Mouse (Mus musculus): ENCODE measurements around the gene Calml3. TPM values are rescaled to one million over a fixed set of nuclear protein-coding genes. Genes with fewer than 3 reads are reported as not detected.
"Not testable (repeated sequence)": the region's sequence is repeated elsewhere in the genome, so short reads cannot be mapped to it uniquely, and the experiment has no call there.

The Calml3 gene
- not detected in 2 replicates for polyA plus RNA-seq (2016; fragmentation: Nextera tagmentation; extraction: Ambion mirVana)

GRCm38 (mm10) chr13:3804186-3804585, at the start of gene Calml3:
Calml3 (minus strand) TSS chr13:3804316.
- 94% methylated on average over 13 of the region's 13 CpGs for whole genome bisulfite sequencing
- no peak for DNase-seq (ENCODE audit: extremely low spot score, low spot score)
- H3K27me3 ChIP-seq (ENCODE audit: poor library complexity, severe bottlenecking): no peaks in the 10 kb centered on the region

GRCm38 (mm10) chr13:3850330-3850729, 46.2 kb upstream of the Calml3 start:
- WGBS: 68% methylated on average over 1 of the region's 1 CpGs
- Histone ChIP-seq H3K4me3 (no peak overlapping the region), H3K4me1 (no peaks in the 10 kb centered on the region), H3K9me3 (no peaks in the 10 kb centered on the region), H3K27me3 (ENCODE audit: poor library complexity, severe bottlenecking) (no peaks in the 10 kb centered on the region), H3K36me3 (replicated peaks) (no peaks in the 10 kb centered on the region), H3K27ac (no peak overlapping the region)
- DNase-seq (ENCODE audit: extremely low spot score, low spot score): no peak

More at GRCm38 (mm10) chr13:3804186-3804585, at the start of gene Calml3:
- Histone ChIP-seq H3K4me1 (no peaks in the 10 kb centered on the region), H3K27ac (no peak within 1 kb of the TSS), H3K9me3 (no peaks in the 10 kb centered on the region), H3K4me3 (no peak within 1 kb of the TSS), H3K36me3 (replicated peaks) (no peaks in the 10 kb centered on the region)

- H3K27me3 ChIP-seq (ENCODE audit: poor library complexity, severe bottlenecking); H3K9me3 ChIP-seq; DNase-seq (ENCODE audit: extremely low spot score, low spot score); H3K36me3 ChIP-seq (replicated peaks); H3K4me3 ChIP-seq; H3K27ac ChIP-seq; H3K4me1 ChIP-seq: not testable (repeated sequence)
Measured at GRCm38 (mm10) chr13:3840662-3841061, 36.5 kb upstream of the Calml3 start.

GRCm38 (mm10) chr13:3837312-3837807, 33.2 kb upstream of the Calml3 start, which contains the start of gene Calm4:
Calm4 (plus strand) TSS chr13:3837757.
- not testable (repeated sequence) for H3K27ac ChIP-seq; DNase-seq (ENCODE audit: extremely low spot score, low spot score); H3K27me3 ChIP-seq (ENCODE audit: poor library complexity, severe bottlenecking); H3K4me1 ChIP-seq; H3K4me3 ChIP-seq; H3K9me3 ChIP-seq; H3K36me3 ChIP-seq (replicated peaks)

- DNase-seq (ENCODE audit: extremely low spot score, low spot score); H3K9me3 ChIP-seq; H3K27me3 ChIP-seq (ENCODE audit: poor library complexity, severe bottlenecking): not testable (repeated sequence)
Measured at GRCm38 (mm10) chr13:3833644-3834043, 29.5 kb upstream of the Calml3 start.

GRCm38 (mm10) chr13:3832450-3832849, 28.3 kb upstream of the Calml3 start:
- Histone ChIP-seq H3K36me3 (replicated peaks) (no peaks in the 10 kb centered on the region), H3K4me1 (no peaks in the 10 kb centered on the region), H3K27me3 (ENCODE audit: poor library complexity, severe bottlenecking) (no peaks in the 10 kb centered on the region), H3K4me3 (no peak overlapping the region), H3K27ac (no peak overlapping the region), H3K9me3 (no peaks in the 10 kb centered on the region)
- WGBS: 88% methylated on average over 2 of the region's 2 CpGs
- DNase-seq (ENCODE audit: extremely low spot score, low spot score): no peak

More at GRCm38 (mm10) chr13:3833644-3834043, 29.5 kb upstream of the Calml3 start:
- not testable (repeated sequence) for H3K36me3 ChIP-seq (replicated peaks); H3K4me1 ChIP-seq; H3K4me3 ChIP-seq; H3K27ac ChIP-seq

- WGBS: 73% methylated on average over 1 of the region's 1 CpGs
- H3K4me1 ChIP-seq: no peaks in the 10 kb centered on the region
- H3K4me3 ChIP-seq: no peak overlapping the region
- DNase-seq (ENCODE audit: extremely low spot score, low spot score): no peak
- H3K9me3 ChIP-seq: no peaks in the 10 kb centered on the region
- H3K27me3 ChIP-seq (ENCODE audit: poor library complexity, severe bottlenecking): no peaks in the 10 kb centered on the region
- H3K36me3 ChIP-seq (replicated peaks): no peaks in the 10 kb centered on the region
- H3K27ac ChIP-seq: no peak overlapping the region
Measured at GRCm38 (mm10) chr13:3831994-3832393, 27.9 kb upstream of the Calml3 start.

- Histone ChIP-seq H3K4me3 (no peak overlapping the region), H3K27me3 (ENCODE audit: poor library complexity, severe bottlenecking) (no peaks in the 10 kb centered on the region), H3K36me3 (replicated peaks) (no peaks in the 10 kb centered on the region), H3K9me3 (no peaks in the 10 kb centered on the region), H3K4me1 (no peaks in the 10 kb centered on the region), H3K27ac (no peak overlapping the region)
- DNase-seq (ENCODE audit: extremely low spot score, low spot score): no peak
- WGBS: 88% methylated on average over 5 of the region's 5 CpGs
Measured at GRCm38 (mm10) chr13:3831546-3831945, 27.4 kb upstream of the Calml3 start.

GRCm38 (mm10) chr13:3825726-3826125, 21.6 kb upstream of the Calml3 start:
- Histone ChIP-seq H3K9me3 (no peaks in the 10 kb centered on the region), H3K4me3 (no peak overlapping the region), H3K4me1 (no peaks in the 10 kb centered on the region), H3K27ac (no peak overlapping the region), H3K36me3 (replicated peaks) (no peaks in the 10 kb centered on the region), H3K27me3 (ENCODE audit: poor library complexity, severe bottlenecking) (no peaks in the 10 kb centered on the region)
- no peak for DNase-seq (ENCODE audit: extremely low spot score, low spot score)

GRCm38 (mm10) chr13:3822105-3822504, 18.0 kb upstream of the Calml3 start:
- DNase-seq (ENCODE audit: extremely low spot score, low spot score): no peak
- H3K9me3 ChIP-seq: no peaks in the 10 kb centered on the region
- no peaks in the 10 kb centered on the region for H3K27me3 ChIP-seq (ENCODE audit: poor library complexity, severe bottlenecking)
- H3K4me3 ChIP-seq: no peak overlapping the region
- no peaks in the 10 kb centered on the region for H3K36me3 ChIP-seq (replicated peaks)
- WGBS: 65% methylated on average over 4 of the region's 4 CpGs
- H3K4me1 ChIP-seq: no peaks in the 10 kb centered on the region
- H3K27ac ChIP-seq: no peak overlapping the region

GRCm38 (mm10) chr13:3818740-3819076, 14.6 kb upstream of the Calml3 start:
- no peaks in the 10 kb centered on the region for H3K27me3 ChIP-seq (ENCODE audit: poor library complexity, severe bottlenecking)
- H3K27ac ChIP-seq: no peak overlapping the region
- no peak overlapping the region for H3K4me3 ChIP-seq
- 95% methylated on average over 2 of the region's 2 CpGs for WGBS
- DNase-seq (ENCODE audit: extremely low spot score, low spot score): no peak
- no peaks in the 10 kb centered on the region for H3K36me3 ChIP-seq (replicated peaks)
- no peaks in the 10 kb centered on the region for H3K4me1 ChIP-seq
- H3K9me3 ChIP-seq: no peaks in the 10 kb centered on the region

GRCm38 (mm10) chr13:3818012-3818739, 14.1 kb upstream of the Calml3 start:
- Histone ChIP-seq H3K36me3 (replicated peaks) (no peaks in the 10 kb centered on the region), H3K4me3 (no peak overlapping the region), H3K9me3 (no peaks in the 10 kb centered on the region), H3K27me3 (ENCODE audit: poor library complexity, severe bottlenecking) (no peaks in the 10 kb centered on the region), H3K27ac (no peak overlapping the region), H3K4me1 (no peaks in the 10 kb centered on the region)
- no peak for DNase-seq (ENCODE audit: extremely low spot score, low spot score)
- 86% methylated on average over 5 of the region's 5 CpGs for WGBS

- Histone ChIP-seq H3K4me3 (no peak overlapping the region), H3K36me3 (replicated peaks) (no peaks in the 10 kb centered on the region), H3K27ac (no peak overlapping the region), H3K9me3 (0 out of 2 replicates have a peak, but pooled peaks cover 4% of the 10 kb centered on the region), H3K4me1 (no peaks in the 10 kb centered on the region), H3K27me3 (ENCODE audit: poor library complexity, severe bottlenecking) (no peaks in the 10 kb centered on the region)
- WGBS: 80% methylated on average over 7 of the region's 7 CpGs
- DNase-seq (ENCODE audit: extremely low spot score, low spot score): no peak
Measured at GRCm38 (mm10) chr13:3807131-3807827, 3.2 kb upstream of the Calml3 start.

All from forebrain, embryonic 10.5 days (tissue).